Mouse (Mus musculus): ENCODE results near the gene Smox. TPM values are rescaled to one million over a fixed set of nuclear protein-coding genes. Genes with fewer than 3 reads are reported as not detected.

Gene Smox
- polyA plus RNA-seq, 1 experiment, result 213 TPM

DNA sequence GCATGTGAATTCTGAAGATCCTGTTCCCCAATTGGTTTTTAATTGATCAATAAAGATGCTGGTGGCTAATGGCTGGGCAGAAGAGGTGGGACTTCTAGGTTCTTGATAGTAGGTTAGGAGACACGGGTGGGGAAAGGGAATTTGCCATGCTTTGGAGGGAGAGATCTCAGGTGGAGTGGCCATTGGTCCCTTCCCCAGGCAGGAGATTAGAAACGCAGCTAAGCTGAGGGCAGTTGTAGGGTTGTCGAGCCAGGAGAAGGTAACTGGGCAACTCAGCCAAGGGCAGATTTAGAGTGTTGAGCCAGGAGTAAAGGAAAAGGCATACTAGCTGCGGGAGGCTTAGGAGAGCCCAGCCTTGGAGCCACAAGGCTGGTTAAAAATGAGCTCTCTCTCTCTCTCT is 3.0 kb upstream of the Smox start:
- 83% methylated on average over 4 of the region's 4 CpGs for WGBS
- H3K27ac ChIP-seq (ENCODE audit: control insufficient read depth, insufficient read depth, low read depth, low read length, poor library complexity), result no peak overlapping the region
- TF ChIP-seq CTCF (IDR thresholded peaks at IDR 0.05; ENCODE audit: control insufficient read depth, insufficient read depth, low read length), result no peak
- no peak for TF ChIP-seq POLR2A (IDR thresholded peaks at IDR 0.05; ENCODE audit: borderline replicate concordance, control insufficient read depth, low read depth, low read length)
- no peak overlapping the region for H3K4me3 ChIP-seq (replicated peaks; ENCODE audit: control insufficient read depth, low read depth, low read length)
- no peaks in the 10 kb centered on the region; the same call in 1 of the 2 replicates for H3K4me1 ChIP-seq (ENCODE audit: control insufficient read depth, insufficient read depth, low read length)

GRCm38 (mm10) chr2:131488870-131489269 is 2.4 kb upstream of the Smox start:
- Histone ChIP-seq H3K4me3 (replicated peaks; ENCODE audit: control insufficient read depth, low read depth, low read length) (no peak overlapping the region), H3K4me1 (ENCODE audit: control insufficient read depth, insufficient read depth, low read length) (no peaks in the 10 kb centered on the region; the same call in 1 of the 2 replicates), H3K27ac (ENCODE audit: control insufficient read depth, insufficient read depth, low read depth, low read length, poor library complexity) (no peak overlapping the region)
- WGBS, result 91% methylated on average over 2 of the region's 2 CpGs
- peak; percentile 67 for TF ChIP-seq CTCF (IDR thresholded peaks at IDR 0.05; ENCODE audit: control insufficient read depth, insufficient read depth, low read length)
- TF ChIP-seq POLR2A (IDR thresholded peaks at IDR 0.05; ENCODE audit: borderline replicate concordance, control insufficient read depth, low read depth, low read length), result no peak

- TF ChIP-seq CTCF (IDR thresholded peaks at IDR 0.05; ENCODE audit: control insufficient read depth, insufficient read depth, low read length) (no peak), POLR2A (IDR thresholded peaks at IDR 0.05; ENCODE audit: borderline replicate concordance, control insufficient read depth, low read depth, low read length) (no peak)
- H3K4me3 ChIP-seq (replicated peaks; ENCODE audit: control insufficient read depth, low read depth, low read length), result no peak overlapping the region
- H3K4me1 ChIP-seq (ENCODE audit: control insufficient read depth, insufficient read depth, low read length), result no peaks in the 10 kb centered on the region; the same call in 1 of the 2 replicates
- no peak overlapping the region for H3K27ac ChIP-seq (ENCODE audit: control insufficient read depth, insufficient read depth, low read depth, low read length, poor library complexity)
- 80% methylated on average over 4 of the region's 4 CpGs for WGBS
These were observed 1.7 kb upstream of the Smox start for GRCm38 (mm10) chr2:131489591-131489990.

- Histone ChIP-seq H3K4me3 (replicated peaks; ENCODE audit: control insufficient read depth, low read depth, low read length) (peak overlapping the region; percentile 77), H3K4me1 (ENCODE audit: control insufficient read depth, insufficient read depth, low read length) (peaks cover 3% of the 10 kb centered on the region; the same call in 1 of the 2 replicates), H3K27ac (ENCODE audit: control insufficient read depth, insufficient read depth, low read depth, low read length, poor library complexity) (peak overlapping the region; percentile 96)
- under 1% methylated on average over 87 of the region's 102 CpGs for WGBS
- peak; percentile 90; the same call in 1 of the 2 replicates for TF ChIP-seq POLR2A (IDR thresholded peaks at IDR 0.05; ENCODE audit: borderline replicate concordance, control insufficient read depth, low read depth, low read length)
- TF ChIP-seq CTCF (IDR thresholded peaks at IDR 0.05; ENCODE audit: control insufficient read depth, insufficient read depth, low read length), result no peak
These were observed 655 bp downstream of the Smox start for GRCm38 (mm10) chr2:131491707-131492595.

DNA sequence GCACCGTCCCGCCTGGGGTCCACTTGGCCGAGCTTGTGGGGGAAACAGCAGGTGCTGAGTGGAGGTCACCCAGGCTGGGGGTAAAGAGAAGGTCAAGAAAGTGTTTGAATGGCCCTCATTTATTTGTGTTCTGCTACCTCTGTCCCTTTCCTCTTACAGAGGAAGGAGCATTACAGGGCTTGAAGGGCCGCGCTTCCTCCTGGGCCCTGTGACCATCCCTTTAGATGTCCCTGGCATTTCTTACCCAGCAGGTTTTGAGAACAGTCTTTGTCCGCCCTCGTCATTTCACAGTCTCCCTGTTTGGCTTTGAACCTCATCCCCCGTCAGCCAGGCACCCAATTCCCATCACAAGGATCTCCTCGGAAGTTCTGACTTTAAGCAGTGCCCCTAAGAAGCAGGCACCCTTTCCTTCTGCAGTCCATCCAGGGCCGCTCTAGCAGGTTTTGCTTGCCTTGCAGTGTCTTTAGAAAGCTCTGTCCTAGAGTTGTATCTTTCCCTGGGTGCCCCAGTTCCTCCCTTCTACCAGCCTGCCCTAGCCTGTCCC is 1.4 kb downstream of the Smox start:
- H3K27ac ChIP-seq (ENCODE audit: control insufficient read depth, insufficient read depth, low read depth, low read length, poor library complexity), result peak overlapping the region; percentile 96
- TF ChIP-seq CTCF (IDR thresholded peaks at IDR 0.05; ENCODE audit: control insufficient read depth, insufficient read depth, low read length), result no peak
- WGBS, result 53% methylated on average over 10 of the region's 10 CpGs
- H3K4me1 ChIP-seq (ENCODE audit: control insufficient read depth, insufficient read depth, low read length), result peaks cover 3% of the 10 kb centered on the region; the same call in 1 of the 2 replicates
- H3K4me3 ChIP-seq (replicated peaks; ENCODE audit: control insufficient read depth, low read depth, low read length), result peak overlapping the region; percentile 77

DNA sequence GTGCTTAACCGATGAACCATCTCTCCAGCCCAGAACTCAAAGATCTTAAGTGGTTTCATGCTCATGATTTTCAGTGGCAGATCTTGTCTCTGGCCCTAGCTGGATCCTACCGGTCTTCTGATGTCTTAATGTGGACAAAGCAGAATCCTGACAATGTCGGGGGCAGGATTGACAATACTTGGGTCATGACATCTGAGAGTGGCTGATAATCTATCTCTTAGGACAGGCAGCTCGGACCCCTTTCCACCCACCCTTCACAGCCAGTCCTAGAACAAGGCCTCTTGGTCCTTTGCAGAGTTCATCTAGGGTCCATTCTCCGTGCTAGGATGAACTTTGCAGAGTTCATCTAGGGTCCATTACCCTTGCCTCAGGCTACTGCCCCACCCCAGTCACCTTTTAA is 2.1 kb downstream of the Smox start:
- Histone ChIP-seq H3K4me3 (replicated peaks; ENCODE audit: control insufficient read depth, low read depth, low read length) (peak overlapping the region; percentile 58), H3K27ac (ENCODE audit: control insufficient read depth, insufficient read depth, low read depth, low read length, poor library complexity) (no peak overlapping the region), H3K4me1 (ENCODE audit: control insufficient read depth, insufficient read depth, low read length) (peaks cover 5% of the 10 kb centered on the region; the same call in 1 of the 2 replicates)
- TF ChIP-seq POLR2A (IDR thresholded peaks at IDR 0.05; ENCODE audit: borderline replicate concordance, control insufficient read depth, low read depth, low read length), result no peak
- TF ChIP-seq CTCF (IDR thresholded peaks at IDR 0.05; ENCODE audit: control insufficient read depth, insufficient read depth, low read length), result no peak
- WGBS, result 63% methylated on average over 5 of the region's 5 CpGs

GRCm38 (mm10) chr2:131495256-131495655 is 4.0 kb downstream of the Smox start:
- peaks cover 5% of the 10 kb centered on the region; the same call in 1 of the 2 replicates for H3K4me1 ChIP-seq (ENCODE audit: control insufficient read depth, insufficient read depth, low read length)
- 86% methylated on average over 3 of the region's 3 CpGs for whole genome bisulfite sequencing
- H3K27ac ChIP-seq (ENCODE audit: control insufficient read depth, insufficient read depth, low read depth, low read length, poor library complexity), result no peak overlapping the region
- no peak overlapping the region for H3K4me3 ChIP-seq (replicated peaks; ENCODE audit: control insufficient read depth, low read depth, low read length)
- TF ChIP-seq POLR2A (IDR thresholded peaks at IDR 0.05; ENCODE audit: borderline replicate concordance, control insufficient read depth, low read depth, low read length) (no peak), CTCF (IDR thresholded peaks at IDR 0.05; ENCODE audit: control insufficient read depth, insufficient read depth, low read length) (no peak)

DNA sequence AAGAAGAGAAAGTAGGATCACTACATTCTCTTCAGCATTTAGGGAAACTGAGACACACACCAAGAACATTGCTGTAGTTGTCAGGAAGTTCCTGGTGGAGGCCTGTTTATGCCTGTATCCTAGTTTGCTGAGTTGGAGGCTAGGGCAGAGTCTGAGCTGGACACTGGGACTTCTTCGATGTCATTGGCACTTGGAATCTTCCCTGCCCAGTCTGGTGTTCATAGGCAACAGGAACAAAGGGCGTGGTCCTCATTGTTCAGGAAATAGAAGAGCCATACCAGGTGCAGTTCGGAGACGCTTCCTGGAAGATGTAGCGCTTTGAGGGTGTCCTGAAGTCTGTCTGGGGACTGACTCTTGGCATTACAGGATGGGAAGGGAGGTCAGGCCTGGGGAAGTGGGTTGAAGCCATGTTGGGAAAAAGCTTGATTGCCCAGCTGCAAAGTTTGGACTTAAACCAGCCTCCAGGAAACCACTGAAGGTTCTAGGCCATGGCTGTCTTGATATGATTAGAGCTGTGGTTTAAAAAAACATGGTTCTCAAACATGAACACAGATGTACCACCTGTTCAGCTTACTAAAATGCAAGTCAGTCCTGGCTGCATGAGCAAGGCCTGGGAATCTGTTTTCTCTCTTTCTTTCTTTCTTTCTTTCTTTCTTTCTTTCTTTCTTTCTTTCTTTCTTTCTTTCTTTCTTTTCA is 5.0 kb downstream of the Smox start:
- H3K4me3 ChIP-seq (replicated peaks; ENCODE audit: control insufficient read depth, low read depth, low read length), result no peak overlapping the region
- TF ChIP-seq CTCF (IDR thresholded peaks at IDR 0.05; ENCODE audit: control insufficient read depth, insufficient read depth, low read length) (no peak), POLR2A (IDR thresholded peaks at IDR 0.05; ENCODE audit: borderline replicate concordance, control insufficient read depth, low read depth, low read length) (no peak)
- H3K4me1 ChIP-seq (ENCODE audit: control insufficient read depth, insufficient read depth, low read length), result peaks cover 5% of the 10 kb centered on the region; the same call in 1 of the 2 replicates
- whole genome bisulfite sequencing, result 70% methylated on average over 5 of the region's 5 CpGs
- H3K27ac ChIP-seq (ENCODE audit: control insufficient read depth, insufficient read depth, low read depth, low read length, poor library complexity), result peak overlapping the region; percentile 84

All from bone marrow, adult 2 months (tissue).